Mouse (Mus musculus) left cerebral cortex, postnatal 14 days (tissue): ENCODE data around the gene Ttll6. TPM values are rescaled to one million over a fixed set of nuclear protein-coding genes. Genes with fewer than 3 reads are reported as not detected.

Source experiments
- DNase-seq, 2 experiments: peaks; one replicate each; pipeline ENCODE4 v3.0.0; 2021 to 2022; ENCODE audit warnings: low spot score in 2 of 2, mixed read lengths in 1 of 2
- intact Hi-C: fragments of 180-260 bp; cut with DNase I; formaldehyde crosslinking; loops from one replicate; pipeline ENCODE4 v1.15.1; 2025
- total RNA-seq, 2 experiments: library from RNA; stranded (reverse); gene quantifications; 2 replicates each; pipeline ENCODE4 v1.2.3; 2021

The Ttll6 gene
- total RNA-seq, 2 experiments from 2014 or later, result 0.18 to 0.27 TPM

DNA sequence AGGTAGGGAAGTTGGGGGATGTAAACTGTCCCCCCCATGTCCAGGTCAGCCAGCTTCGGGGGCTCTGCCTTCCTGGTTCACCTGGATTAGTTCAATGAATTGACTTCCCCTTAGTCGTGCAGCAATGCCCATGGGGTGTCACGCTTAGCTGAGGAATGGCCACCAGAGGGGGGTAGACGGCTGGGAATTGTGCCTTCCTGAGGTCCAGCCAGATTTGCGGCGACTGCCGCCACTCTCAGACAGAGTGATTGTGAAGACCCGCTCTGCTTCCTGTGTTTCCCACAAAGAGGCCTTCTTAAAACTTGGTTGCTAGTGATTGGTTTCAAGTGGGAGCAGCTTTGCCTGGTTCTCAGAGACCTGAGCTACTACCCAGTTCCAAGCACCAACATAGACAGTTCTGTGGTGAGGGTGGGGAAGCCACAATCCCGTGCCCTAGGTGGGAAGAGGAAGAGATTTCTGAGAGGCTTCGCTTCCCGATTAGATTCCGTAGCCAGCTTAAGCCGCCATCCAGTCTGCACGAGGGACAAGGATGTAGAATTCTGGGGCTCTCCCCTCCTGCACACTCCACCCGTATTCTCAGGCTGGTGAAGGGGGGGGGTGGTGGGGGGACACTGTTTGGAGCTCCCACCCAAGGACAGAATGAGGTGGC lies 12.2 kb downstream of the Ttll6 start:
- intact Hi-C loops, result loop anchor here (2.0 kb wide), 1 partner anchor 89 kb away; no protein-coding TSS in a partner anchor
- peak; percentile 54 to 77 for DNase-seq

DNA sequence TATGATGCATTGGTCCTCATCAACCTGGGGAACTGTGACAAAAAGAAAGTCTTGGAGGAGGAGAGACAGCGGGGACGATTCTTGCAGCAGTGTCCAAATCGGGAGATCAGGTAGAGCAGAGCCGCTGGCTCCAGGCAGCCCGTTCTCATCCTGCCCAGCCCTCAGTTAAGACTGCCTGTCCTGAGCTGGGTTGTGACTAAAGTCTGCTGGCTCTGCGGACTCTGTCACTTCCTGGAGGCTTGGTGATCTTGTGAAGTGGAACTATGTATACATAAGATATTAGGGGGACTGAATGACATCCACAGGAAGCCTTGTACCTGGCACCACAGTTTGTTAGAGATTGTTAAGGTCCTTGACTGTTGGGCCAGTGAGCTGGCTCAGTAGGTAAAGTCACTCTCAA lies 13.9 kb downstream of the Ttll6 start:
- DNase-seq, result no peak
- intact Hi-C loops, result no loop called here

DNA sequence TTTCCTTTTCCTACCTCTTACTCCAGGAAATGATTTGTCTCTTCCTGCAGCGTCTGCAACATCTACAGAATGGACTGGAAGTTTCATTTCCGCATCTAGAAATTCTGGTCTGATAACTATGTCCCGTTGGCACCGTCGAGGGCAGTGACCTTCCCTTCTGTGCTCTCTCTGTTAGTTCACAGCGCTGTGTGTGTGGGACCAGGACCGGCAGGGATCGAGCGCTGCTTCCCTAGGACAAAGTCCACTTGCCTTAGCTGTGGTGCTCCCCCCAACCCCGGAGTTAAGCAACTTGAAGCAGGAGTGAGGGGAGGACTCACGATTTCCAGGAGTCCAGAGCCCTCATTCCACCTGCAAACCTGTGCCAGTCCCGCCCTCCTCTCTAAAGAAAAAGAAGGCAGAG lies 31.2 kb downstream of the Ttll6 start:
- intact Hi-C loops, result no loop called here
- no peak for DNase-seq

DNA sequence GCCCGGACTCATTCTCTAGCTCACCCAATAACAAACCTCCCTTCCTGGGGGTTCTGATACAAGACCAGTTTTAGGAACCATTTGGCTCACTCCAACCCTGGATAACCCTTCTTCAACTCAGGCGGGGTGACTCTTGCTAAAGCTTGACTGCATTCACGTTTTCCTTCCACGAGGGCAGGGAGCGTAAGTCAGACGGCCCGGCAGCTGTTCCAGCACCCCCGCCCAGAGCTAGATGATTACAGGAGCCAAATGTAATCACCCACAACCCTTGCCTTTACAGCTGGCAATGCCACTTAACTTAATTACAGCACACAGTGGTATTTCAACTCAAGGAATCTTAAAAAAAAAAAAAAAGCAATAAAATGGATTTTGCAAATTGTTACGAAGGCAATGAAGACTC lies 34.5 kb downstream of the Ttll6 start:
- intact Hi-C loops, result no loop called here

DNA sequence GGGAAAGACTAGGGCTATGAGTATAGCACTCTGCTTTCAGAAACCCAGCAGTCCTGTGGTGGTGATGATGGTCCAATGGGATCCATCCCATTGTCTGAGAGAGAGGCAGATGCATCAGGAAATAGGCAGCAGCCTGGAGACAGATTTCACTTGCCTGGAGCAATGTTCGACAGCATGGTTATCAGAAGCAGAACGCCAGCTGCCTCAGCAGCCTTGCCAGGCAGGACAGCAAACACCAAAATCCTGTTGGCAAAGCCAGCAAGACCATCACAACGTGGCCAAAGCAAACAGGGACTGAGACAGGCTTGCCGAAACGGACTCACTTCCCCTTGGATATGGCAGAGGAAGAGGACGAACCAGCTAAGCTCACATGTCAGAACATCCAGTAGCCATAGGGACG lies 35.4 kb downstream of the Ttll6 start:
- no peak for DNase-seq
- intact Hi-C loops, result no loop called here

More for the DNA sequence above, 34.5 kb downstream of the Ttll6 start:
- DNase-seq, result no peak

DNA sequence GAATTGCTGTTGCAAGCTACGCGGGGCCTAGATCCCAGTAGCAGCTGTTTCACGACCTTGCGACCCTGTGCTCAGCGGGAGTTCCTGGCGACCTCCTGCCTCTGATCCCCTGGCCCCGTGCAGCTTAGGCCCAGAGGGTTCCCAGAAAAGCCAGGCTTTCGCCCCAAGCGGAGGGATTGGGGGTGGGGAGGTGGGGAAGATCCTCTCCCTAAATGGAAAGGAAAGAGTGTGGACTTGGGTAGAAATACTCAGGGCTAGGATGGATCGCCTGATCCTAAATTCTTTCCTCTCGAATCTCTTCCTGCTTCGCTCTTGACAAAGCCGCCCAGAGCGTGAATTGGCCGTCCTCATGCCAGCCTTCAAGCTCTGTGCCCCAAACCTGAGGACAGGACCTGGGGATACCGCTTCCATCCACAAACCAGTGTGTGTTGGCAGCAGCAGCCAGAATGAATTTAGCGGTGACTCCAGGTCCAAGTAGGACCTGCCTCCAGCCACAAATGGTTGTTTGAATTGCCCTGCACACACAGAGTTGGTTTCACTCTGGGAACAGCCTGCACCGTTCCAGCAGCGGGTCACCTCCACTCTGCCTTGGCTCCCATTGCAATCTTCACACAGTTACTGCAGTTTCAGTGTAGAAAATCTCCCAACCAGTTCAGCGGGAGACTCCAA lies 37.3 kb downstream of the Ttll6 start:
- intact Hi-C loops, result no loop called here
- DNase-seq, result no peak

DNA sequence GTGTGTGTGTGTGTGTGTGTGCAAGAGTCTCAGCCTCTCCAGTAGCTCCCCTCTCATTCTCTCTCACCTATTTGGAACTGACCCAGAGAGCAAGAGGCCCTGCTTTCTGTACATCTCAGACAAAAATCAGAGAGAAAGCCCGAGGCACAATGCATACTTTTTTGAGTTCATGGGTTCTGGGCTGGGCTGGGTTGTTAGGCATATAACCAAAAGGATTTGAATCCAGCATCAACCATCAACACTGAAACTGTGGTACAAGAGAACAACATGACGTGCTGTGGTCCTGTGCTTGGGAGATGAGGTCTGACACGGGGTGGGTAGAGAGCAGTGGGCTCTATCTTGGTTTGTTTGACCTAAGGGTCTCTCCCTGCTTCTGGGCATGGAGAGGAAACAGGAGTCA lies 38.0 kb downstream of the Ttll6 start:
- DNase-seq, result no peak
- intact Hi-C loops, result no loop called here

DNA sequence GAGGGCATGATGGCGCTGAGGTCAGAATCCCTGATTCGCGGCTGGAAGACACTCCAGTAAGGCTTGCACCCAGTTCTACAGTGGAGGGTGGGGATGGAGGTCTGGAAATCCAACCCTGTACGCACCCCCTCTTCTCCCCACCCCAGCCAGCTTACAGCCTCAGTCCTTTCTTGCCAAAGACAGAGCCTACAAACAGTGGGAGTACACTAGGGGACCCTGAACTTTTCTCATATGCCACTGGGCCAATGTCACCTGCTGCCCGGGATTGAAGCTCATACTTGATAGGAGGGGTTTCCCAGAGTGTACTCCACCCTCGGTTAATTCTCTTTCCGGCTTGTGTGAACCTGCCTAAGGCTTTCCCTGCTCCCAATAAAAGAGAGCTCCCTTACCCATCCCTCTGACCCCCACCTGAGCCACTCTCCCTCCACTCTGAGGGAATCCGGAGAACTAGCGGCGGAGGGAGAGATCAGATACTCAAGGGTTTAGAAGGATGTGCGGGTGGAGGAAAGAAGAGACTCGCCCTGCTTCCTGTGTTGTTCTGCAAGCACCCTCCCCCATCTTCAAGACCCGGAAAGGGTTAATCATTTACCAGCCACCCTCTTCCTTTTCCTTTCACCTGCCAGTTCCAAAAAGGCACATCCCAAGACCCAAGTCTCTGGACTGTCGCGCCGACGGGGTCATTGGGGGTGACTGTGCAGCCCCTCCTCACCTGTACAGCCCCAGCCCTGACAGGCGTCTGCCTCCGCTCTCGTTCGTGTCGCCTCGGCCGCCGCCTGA lies 39.1 kb downstream of the Ttll6 start:
- intact Hi-C loops, result no loop called here
- no peak for DNase-seq

DNA sequence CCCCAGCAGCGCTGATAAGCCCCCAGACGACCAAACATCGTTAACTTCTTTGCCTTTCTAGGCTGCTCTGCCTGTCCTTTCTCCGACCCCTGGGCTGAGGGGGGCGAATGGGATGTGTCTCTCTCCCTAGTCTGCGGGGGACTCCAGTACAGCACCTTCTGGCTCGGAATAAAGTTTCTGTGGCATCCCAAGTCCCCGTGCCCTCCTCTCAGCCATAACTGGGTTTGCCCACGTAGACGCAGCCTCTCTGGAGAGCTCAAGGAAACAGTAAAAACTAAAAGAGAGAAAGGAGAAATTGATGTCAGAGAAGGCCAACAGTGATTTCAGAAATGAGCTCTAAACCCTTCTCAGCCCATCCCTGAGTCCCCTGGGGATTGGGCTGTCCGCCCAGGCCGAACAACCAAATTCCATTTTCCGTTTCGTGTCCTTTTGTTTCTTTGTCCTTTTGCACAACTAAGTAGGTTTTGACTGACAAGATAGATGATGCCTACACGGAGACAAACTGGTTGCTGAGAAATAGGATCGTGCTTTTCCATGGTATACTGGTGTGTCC lies 39.8 kb downstream of the Ttll6 start:
- no peak for DNase-seq
- intact Hi-C loops, result no loop called here

DNA sequence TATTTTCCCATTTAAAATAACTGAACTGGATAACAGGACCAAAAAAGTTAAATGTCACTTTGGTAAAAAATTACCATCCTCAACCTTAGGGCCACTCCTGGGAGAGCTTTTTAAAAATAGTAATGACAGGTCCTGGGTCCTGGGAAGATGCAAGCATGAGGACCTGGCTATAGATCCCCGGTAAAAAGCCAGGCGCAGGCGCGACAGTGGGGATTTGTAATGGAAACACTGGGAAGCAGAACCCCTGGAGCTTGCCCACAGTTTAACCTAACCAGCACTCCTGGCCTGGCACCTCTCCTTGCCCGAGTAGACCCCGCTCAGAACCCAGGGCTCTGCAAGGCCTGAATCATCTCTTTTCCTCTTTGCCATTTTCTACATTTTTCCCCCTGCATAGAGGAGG lies 41.3 kb downstream of the Ttll6 start:
- no peak for DNase-seq
- intact Hi-C loops, result no loop called here

DNA sequence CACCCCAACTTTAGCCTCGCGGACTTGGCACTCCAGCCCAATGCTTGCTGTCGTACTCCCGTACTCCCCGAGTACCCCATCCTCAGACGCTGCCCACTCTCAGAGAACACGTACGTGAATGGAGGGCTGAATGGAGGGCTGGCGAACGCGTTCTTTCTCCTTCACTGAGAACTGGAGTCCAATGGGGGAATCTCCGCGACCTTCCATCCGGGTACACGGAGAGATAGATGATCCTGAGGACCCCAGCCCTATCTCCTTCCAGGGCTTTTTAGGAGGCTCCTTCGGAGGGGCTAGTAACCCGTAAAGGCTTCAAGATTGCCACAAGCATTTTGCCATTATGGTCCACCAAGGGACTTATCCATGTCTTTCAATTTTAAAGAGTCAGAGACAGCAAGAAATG lies 41.9 kb downstream of the Ttll6 start:
- no peak for DNase-seq
- intact Hi-C loops, result no loop called here

DNA sequence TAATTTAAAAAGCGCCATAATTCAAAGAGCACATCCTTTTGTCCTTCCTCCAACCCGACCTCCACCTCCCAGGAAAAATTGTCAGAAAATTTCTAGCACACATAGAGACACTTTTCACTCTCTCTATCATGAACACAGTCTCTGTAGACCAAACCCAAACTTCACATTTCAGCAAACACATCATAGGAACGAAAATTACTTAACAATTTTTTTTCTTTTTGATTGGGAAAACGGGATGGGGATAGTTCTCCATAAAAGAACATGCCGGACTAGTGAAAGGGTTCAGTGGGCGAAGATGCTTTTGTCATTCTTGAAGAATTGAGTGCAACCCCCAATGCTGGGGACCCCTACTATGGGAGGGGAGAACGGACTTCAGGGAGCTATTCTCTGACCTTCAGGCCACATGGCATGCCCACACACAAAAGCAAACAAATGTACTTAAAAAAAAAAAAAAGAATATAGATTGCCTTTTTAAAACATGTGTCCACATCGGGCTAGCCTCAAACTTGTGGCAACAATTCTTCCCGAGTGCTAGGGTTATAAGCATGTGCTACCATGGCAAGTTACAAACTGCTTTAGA lies 42.5 kb downstream of the Ttll6 start:
- no peak for DNase-seq
- intact Hi-C loops, result no loop called here

DNA sequence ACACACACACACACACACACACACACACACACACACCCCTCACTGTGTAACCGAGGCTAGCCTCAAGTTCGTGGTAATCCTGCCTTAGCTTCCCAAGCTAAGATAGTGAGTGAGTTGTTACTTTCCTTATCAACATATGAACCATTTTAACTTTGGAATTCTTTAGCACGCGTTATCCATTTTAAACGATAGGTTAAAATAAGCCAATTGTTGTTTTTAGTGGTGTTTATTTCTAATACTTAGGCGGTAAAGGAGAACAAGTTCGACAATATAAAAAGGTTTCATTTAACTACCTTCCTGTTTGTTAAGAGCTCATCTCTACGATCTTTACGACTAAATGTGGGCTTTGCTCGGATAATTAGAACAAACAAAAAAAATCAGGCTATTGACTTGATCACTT lies 43.3 kb downstream of the Ttll6 start:
- no peak for DNase-seq
- intact Hi-C loops, result no loop called here

DNA sequence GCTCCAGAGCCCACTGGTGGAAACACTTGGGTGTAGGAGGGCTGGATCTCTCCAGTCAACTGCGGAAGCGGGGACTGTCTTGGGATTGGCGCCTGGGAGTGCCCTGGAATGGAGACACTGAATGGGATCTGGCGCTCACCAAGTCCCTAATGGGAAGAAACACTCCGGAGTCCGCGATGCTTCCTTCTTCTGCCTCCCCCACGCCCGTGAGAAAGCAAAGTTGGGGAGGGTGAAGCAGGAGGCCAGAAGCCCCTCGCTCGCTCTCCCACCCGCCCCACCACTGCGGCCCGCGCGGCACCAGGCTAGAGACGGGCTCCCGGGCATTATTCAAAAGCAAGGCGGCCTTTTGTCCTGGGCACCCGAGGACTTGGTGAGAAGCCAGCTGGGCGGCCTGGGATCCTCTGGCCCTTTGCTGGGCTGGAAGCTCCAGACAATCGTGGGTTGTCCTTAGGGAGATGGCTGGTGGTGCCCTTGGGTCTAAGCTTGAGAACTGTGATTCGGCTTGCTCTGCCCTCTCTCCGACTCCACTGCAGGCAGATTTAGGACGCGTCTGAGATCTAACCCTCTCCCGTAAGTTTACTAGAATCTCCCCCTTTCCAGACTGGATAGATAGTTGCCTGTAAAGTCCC lies 44.1 kb downstream of the Ttll6 start:
- intact Hi-C loops, result no loop called here
- DNase-seq, result no peak

DNA sequence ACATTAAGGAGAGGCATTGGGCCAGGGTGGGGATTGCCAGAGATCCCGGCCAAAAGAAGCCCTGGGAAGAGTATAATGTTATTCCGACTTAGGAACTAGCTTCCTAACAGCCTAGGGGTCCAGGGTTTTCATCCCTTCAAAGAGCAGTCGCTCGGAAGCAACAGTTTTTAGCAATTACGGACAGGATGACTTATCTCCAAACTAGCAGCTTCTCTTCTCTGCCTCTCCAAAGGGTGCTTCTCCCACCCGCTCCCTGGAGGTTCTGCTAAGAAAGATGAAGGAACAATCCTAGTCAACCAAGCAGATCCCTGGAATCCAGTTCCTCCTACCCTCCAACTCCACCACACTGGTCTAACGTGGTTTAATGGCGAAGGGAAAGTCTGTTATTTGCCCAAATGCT lies 44.8 kb downstream of the Ttll6 start:
- intact Hi-C loops, result no loop called here

DNA sequence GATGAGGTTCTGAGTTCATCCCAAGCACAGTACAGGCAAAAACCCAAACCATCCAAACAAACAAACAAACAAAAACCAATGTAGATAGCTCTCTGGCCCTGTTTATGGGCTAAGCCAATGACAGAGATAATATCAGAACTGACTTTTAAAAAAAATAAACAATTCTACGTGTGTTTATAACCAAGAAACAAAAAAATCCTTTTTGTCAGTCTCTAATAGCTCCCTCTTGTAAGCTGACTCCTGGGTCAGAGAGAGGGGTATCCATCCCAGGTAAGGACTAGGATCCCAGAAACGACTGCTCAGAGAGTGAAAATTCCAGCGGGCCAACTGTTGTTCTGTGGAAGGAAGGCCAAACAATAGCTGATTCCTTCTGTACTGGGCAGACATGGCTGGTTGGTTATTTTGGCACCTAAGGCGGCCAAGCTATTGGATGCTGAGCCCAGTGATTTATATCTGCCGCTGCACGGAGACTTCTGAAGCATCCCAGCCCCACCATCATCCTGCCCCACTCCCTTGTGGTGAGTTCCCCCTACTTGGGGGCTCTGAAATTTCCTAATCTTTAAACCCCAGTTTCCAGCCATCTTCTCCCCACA lies 45.4 kb downstream of the Ttll6 start:
- intact Hi-C loops, result no loop called here
- DNase-seq, result no peak

More for the DNA sequence above, 44.8 kb downstream of the Ttll6 start:
- no peak for DNase-seq

DNA sequence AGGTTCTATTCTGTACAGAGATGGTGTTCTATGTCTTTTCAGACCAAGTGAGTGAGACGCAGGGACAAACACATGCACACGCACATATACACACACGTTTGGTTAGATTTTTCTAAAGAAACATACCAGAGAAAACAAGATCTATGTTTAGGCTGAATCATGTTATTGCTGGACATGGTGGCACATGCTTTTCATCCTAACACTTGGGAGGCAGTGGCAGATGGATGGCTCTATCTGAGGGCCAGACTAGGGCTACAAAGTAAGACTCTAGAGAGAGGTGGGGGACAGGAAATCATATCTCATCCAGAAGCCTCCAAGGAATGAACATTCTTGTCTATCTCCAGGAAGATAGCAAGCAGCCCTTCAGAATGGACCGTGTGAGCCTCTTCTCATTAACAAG lies 47.5 kb downstream of the Ttll6 start:
- intact Hi-C loops, result no loop called here
- no peak for DNase-seq

DNA sequence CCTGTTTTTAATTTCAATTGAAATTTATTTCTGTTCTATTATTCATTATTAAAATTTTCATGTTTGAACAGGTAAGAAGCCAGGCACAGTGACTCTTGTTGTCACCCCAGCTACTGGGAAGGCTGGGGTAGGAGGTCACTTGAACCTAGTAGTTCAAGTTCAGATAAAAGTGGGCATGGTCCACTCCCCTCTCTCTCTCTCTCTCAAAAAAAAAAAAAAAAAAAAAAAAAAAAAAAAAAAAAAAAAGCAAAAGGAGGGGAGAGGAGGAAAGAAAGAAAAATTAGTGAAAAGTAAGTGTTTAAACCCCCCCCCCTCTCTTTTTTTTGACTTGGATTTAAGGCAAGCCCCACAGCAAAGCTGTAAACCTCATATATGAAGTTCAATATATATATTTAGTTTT lies 50.6 kb downstream of the Ttll6 start:
- intact Hi-C loops, result no loop called here
- no peak for DNase-seq

DNA sequence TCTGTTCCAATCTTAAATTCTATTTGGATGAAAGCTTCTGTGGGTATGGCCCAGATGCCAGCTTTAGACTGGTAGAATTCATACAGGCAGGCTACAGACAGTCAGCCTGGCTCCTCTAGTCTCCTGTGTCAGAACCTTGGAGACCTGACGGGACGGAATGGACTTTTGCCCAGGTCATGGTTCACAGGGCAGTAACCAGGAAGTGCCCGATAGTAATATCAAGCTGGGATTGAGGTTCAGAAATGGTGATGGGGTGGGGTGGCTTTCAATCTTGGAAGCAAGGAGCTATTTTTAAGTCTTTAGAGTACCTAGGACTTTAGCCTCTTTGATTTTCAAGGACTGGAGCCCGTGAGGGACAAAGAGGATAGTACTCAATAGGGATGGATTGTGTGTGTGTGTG lies 53.7 kb downstream of the Ttll6 start:
- intact Hi-C loops, result no loop called here
- DNase-seq, result no peak
